Mouse (Mus musculus) adrenal gland, adult 2 months (tissue): Measurements from ENCODE around the gene Kcnip2. TPM values are rescaled to one million over a fixed set of nuclear protein-coding genes. Genes with fewer than 3 reads are reported as not detected.

Experiments used
- DNase-seq: peaks from one replicate; pipeline ENCODE4 v3.0.0; 2021
- polyA plus RNA-seq: library from polyadenylated mRNA; depleted of rRNA; stranded (reverse); fragments of >200 nt; gene quantifications from 2 replicates; pipeline ENCODE4 v1.2.3, GENCODE M21; 2012
- total RNA-seq, 2 experiments: library from RNA; stranded (reverse); gene quantifications; 2 replicates each; pipeline ENCODE4 v1.2.3; 2021

Kcnip2 gene
- total and polyA plus RNA-seq, 3 experiments, result 0.12 to 0.38 (median 0.28) TPM

GRCm38 (mm10) chr19:45781676-45782075, 34.2 kb downstream of the Kcnip2 start:
- no peak for DNase-seq

DNA sequence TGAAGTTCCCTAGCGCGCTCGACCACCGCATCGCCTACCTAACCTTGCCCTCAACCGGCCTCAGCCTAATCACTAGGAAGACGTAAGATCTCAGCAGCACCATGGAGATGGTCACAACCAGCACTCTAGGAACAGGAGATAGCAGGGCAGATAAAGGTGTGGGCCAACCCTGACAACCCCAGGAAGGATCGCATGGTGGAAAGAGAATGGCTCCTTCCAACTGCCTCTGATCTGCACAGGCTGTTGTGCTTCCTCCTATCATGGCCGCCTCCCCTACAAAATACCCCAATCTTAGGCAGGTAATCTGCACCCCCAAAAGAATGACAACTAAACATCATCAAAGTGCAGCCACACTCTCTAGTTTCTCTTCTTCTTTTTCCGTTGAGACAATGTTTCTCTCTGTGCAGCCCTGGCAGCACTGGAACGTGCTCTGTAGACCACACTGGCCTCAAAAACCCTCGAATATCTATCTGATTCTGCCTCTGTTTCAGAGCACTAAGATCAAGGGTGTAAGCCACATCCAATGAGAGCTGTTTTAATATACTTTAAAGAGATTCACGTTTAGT, 35.4 kb downstream of the Kcnip2 start:
- DNase-seq, result no peak

DNA sequence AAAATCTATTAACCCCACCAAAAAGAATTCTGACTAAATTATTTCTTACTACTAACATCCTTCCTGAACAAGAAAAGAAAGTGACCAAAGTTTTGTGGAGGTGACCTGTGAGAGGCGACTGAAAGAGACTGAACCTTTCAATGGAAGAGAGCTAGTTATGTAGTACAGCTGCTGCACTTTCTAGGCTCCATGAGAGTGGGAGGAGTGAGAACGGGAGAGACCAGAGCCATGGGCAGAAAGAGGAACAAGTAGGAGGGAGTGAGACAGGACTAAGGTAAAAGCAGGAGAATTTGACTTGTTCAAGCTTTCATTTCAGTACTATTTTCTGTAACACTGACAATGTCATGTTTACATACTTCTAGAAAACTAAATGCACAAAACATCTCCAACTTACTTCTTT, 40.4 kb downstream of the Kcnip2 start:
- DNase-seq, result no peak

- no peak for DNase-seq
These were observed 44.4 kb downstream of the Kcnip2 start for GRCm38 (mm10) chr19:45771501-45771900.

DNA sequence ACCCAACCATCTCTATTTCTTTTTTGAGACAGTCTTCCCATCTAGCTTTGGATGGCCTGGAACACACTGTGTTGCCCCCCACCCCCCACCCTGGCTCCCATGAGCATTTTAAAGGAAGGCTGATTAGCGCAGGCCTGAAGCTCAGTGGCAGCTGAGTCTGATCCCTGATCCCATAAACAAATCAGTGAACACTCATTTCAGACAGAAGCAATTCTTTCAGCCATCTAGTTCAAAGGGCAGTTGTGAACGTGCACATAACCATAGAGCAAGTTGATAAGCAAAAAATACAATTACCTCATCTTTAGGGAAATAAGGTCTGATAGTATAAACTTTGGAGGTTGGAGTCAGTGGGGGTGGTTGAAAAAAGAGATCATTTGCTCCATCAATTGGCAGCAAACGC, 55.1 kb downstream of the Kcnip2 start:
- DNase-seq, result no peak

GRCm38 (mm10) chr19:45758671-45759070, 57.2 kb downstream of the Kcnip2 start:
- DNase-seq, result no peak

DNA sequence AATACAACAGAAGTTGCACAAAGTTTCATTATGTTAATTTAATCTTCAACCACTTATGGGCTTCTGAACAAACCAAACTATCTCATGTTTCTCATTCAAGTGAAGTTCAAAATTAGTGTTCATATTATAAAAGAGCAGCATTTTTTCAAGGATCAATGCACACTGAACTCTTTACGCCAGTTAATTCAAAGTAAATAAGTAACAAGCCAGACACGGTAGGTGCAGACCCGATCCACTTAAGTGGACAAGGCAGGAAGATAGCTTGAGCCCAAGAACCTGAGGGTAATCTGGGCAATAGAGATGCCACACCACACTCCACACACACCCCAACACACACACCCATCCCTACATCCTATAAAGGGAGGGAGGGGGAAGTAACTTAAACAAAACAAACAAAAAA, 62.3 kb downstream of the Kcnip2 start:
- DNase-seq, result no peak

- DNase-seq, result no peak
These were observed 64.0 kb downstream of the Kcnip2 start for GRCm38 (mm10) chr19:45751881-45752280.

- DNase-seq, result peak; percentile 91
These were observed 66.4 kb downstream of the Kcnip2 start, which contains the start of gene Npm3 for GRCm38 (mm10) chr19:45749243-45750043. Gene Npm3 (minus strand): TSS chr19:45749591.

GRCm38 (mm10) chr19:45748691-45749242, 67.1 kb downstream of the Kcnip2 start:
- DNase-seq, result no peak

- DNase-seq, result no peak
These were observed 67.7 kb downstream of the Kcnip2 start for GRCm38 (mm10) chr19:45748206-45748605.

GRCm38 (mm10) chr19:45747028-45747867, 68.6 kb downstream of the Kcnip2 start:
- peak; percentile 84 for DNase-seq

DNA sequence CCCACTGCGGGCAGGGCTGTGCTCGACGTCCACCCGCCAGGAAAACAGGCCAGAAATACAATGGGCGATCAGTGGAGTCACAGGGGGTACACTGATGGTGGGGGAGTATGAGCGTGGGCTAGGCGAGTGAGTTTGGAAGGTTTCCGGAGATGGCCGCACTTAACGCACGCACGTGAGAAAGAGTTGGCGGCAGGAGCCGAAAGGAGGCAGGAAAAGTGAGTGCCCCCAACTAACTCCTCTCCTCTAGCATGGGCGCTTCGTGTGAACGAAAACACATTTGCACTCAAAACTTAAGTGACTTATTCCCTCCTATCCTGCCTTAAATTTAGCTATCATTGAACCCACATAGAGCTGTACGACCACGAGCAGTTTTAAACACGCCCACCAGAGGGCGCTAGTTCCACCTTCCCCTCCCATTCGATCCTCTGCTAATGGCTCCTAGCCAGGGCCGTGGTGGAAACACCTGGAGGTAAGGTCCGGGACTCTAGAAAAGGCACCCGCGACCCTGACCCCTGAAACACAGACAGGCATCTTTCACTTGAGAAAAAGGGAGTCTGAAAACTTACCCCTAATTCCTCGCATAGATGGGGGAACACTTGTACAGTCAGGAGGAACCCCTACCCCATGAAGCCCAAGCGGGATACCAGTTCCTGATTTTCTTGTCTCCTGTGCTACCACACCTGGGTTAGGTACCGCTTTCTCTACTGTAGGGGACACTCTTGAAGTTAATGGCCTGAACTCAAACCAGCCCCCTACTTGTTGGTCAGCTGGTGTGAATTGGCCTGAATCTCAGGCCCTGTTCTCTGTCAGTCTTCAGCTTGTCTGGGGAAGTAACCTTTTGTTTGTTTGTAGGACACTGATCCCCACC, 69.5 kb downstream of the Kcnip2 start:
- DNase-seq, result peak; percentile 76

- no peak for DNase-seq
These were observed 70.3 kb downstream of the Kcnip2 start for GRCm38 (mm10) chr19:45745344-45746152.

DNA sequence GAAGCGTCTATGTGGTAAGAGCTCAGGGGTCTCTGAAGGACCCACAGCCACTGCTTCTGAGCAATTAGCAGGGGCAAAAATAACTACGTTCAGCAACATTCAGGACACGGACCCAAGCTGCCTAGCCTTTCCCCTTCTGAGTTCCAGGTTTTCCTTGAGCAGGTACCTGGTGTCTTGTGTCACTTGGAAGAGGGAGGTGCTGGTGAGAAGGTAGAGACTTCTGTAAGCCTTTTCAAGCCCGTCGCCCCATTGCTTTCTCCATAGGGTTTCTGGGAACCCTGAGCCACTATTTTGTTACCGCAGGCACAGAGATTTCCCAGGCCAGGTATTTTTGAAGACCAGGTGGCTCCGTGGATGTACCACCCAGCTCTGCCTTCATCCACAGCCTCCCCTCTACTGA, 72.2 kb downstream of the Kcnip2 start:
- no peak for DNase-seq

DNA sequence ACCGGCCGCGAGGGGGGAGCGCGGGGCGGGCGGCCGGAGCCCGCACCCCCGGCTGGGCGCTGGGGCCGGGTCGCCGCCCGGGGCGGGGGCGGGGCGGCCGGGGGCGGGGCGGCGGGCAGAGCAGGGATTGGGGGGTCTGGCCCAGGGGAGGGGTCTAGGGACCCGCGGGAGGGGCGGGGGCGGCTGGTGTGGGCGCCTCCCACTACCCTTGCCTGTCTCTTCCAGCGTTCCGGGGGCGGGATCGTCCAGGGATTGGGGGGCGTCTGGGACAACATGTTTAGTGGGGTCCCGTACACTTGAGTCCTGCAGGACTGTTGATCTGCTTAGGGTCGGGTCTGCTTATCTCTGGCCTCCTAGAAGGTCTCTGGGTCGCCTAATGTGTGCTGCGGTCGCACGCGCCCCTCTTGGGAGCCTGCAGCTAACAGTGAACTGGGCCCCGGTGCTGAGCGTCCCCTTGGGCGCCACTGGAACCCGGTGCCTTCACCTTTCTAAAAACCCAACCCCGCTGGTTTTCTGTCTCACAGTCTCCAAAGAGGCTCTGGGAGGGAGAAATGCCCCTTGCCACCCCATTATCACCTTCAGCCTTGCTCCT, 72.8 kb downstream of the Kcnip2 start:
- no peak for DNase-seq

DNA sequence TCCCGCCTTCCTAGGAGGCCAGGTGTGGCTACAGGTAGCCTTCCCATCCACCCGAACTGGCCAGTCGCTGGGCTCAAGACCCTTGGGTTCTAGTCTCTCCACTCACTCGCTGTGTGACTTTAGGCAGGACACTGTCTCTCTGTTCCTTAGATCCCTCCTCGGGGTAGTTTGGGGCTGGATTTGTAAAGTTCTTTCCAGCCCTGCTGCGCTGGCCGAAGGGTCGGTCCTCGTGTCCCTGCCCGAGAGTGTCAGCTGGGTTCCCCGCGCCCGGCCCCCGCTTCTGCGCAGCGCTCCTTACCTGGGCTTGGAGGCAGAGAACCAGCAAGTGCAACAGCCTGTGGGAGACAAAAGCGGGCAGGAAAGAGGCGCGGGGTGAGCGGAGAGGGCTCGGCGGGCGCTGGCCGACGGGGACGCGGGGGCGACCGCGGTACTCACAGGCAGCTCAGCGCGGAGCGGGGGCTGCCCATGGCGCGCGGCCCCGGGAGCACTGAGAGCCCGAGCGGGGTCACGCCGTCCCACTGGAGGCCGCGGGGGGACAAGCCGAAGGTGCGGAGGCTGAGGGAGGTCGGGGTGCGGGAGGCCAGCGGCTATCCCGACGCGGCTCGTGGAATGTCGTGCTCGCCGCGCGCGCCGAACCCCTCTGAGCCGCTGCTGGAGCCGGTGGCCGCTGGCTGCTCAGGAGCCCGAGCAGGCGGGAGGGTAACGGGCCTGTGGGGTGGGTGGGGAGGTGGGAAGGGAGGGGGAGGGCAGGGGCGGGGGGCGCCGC, 73.5 kb downstream of the Kcnip2 start, which contains the start of gene Fgf8:
Fgf8 (minus strand) TSS at position 698 of the 766 bp plus-strand sequence.
- DNase-seq, result no peak
